Mouse (Mus musculus): ENCODE measurements around the gene Tcf15.

GRCm38 (mm10) chr2:152153361-152153760 is 10.0 kb downstream of the Tcf15 start:
- TF ChIP-seq EP300 (IDR thresholded peaks at IDR 0.05; ENCODE audit: insufficient read depth, low read depth, low read length) = no peak
- no peak for TF ChIP-seq CTCF (IDR thresholded peaks at IDR 0.05)

Data from heart, adult 2 months (tissue).